Comparison of ENCODE assay signal across 22 mouse cellular contexts in genomic region chr17:64833071-64833470, GRCm38 (mm10). TPM values are rescaled to one million over a fixed set of nuclear protein-coding genes. Genes with fewer than 3 reads are reported as not detected.
"Had no signal": no experiment of that assay in that cellular context is flagged by ENCODE, and none has a peak within 500 bp of the region (broad histone marks: within the 10 kb centered on the region; RNA-seq: fewer than 3 reads in every experiment).

No protein-coding gene starts in this region.

- ATAC-seq: liver, postnatal 0 days; midbrain, embryonic 13.5 days had no signal

- H3K4me1 ChIP-seq: liver, embryonic 13.5 days; lung, embryonic 15.5 days had no signal

- H3K4me3 ChIP-seq: limb, embryonic 12.5 days; liver, embryonic 13.5 days; lung, embryonic 15.5 days; midbrain, embryonic 13.5 days had no signal

- H3K9me3 ChIP-seq: limb, embryonic 12.5 days; liver, embryonic 13.5 days; lung, embryonic 15.5 days; midbrain, embryonic 13.5 days had no signal

- H3K27ac ChIP-seq: kidney, postnatal 0 days; limb, embryonic 12.5 days; liver, embryonic 13.5 days; lung, embryonic 15.5 days; macrophage; midbrain, embryonic 13.5 days had no signal

- H3K27me3 ChIP-seq: limb, embryonic 12.5 days; liver, embryonic 13.5 days; lung, embryonic 15.5 days; midbrain, embryonic 13.5 days had no signal

- H3K9ac ChIP-seq: limb, embryonic 12.5 days; liver, embryonic 13.5 days; liver, postnatal 0 days; lung, embryonic 15.5 days; midbrain, embryonic 13.5 days had no signal

- DNase-seq: kidney, postnatal 36 days; layer of hippocampus, adult 9-11 months; layer of hippocampus, postnatal 36 days; liver; liver, embryonic 13.5 days; liver, postnatal 0 days; lung, postnatal 14 days; right cerebral cortex, adult 18-20 months; spleen, adult 18-20 months; thymus, adult 18-20 months; thymus, postnatal 14 days had no signal

- H3K36me3 ChIP-seq: limb, embryonic 12.5 days; liver, embryonic 13.5 days; lung, embryonic 15.5 days; midbrain, embryonic 13.5 days had no signal

- H3K4me2 ChIP-seq: limb, embryonic 12.5 days; liver, embryonic 13.5 days; lung, embryonic 15.5 days; midbrain, embryonic 13.5 days had no signal

RNA-seq across cellular contexts. Expression of gene 4930583I09Rik, which starts 2.8 kb away (rescaled TPM):
- total RNA-seq: layer of hippocampus, adult 18-20 months; layer of hippocampus, postnatal 36 days; left cerebral cortex, adult 8-10 months; left cerebral cortex, postnatal 36 days; midbrain, postnatal 0 days had no signal
- polyA plus RNA-seq: kidney, postnatal 0 days; limb, embryonic 12.5 days; liver, embryonic 13.5 days; liver, postnatal 0 days; lung, embryonic 15.5 days; macrophage; midbrain, embryonic 13.5 days; midbrain, postnatal 0 days; neural tube, embryonic 14.5 days; stomach, embryonic 14.5 days had no signal
